Mouse (Mus musculus) right cerebral cortex, postnatal 14 days (tissue): Measurements from ENCODE around the gene Rtl8a.
"Not testable (repeated sequence)": the region's sequence is repeated elsewhere in the genome, so short reads cannot be mapped to it uniquely, and the experiment has no call there.

Source experiments
- DNase-seq: peaks from one replicate; pipeline ENCODE4 v3.0.0; 2022

Rtl8a gene

DNA sequence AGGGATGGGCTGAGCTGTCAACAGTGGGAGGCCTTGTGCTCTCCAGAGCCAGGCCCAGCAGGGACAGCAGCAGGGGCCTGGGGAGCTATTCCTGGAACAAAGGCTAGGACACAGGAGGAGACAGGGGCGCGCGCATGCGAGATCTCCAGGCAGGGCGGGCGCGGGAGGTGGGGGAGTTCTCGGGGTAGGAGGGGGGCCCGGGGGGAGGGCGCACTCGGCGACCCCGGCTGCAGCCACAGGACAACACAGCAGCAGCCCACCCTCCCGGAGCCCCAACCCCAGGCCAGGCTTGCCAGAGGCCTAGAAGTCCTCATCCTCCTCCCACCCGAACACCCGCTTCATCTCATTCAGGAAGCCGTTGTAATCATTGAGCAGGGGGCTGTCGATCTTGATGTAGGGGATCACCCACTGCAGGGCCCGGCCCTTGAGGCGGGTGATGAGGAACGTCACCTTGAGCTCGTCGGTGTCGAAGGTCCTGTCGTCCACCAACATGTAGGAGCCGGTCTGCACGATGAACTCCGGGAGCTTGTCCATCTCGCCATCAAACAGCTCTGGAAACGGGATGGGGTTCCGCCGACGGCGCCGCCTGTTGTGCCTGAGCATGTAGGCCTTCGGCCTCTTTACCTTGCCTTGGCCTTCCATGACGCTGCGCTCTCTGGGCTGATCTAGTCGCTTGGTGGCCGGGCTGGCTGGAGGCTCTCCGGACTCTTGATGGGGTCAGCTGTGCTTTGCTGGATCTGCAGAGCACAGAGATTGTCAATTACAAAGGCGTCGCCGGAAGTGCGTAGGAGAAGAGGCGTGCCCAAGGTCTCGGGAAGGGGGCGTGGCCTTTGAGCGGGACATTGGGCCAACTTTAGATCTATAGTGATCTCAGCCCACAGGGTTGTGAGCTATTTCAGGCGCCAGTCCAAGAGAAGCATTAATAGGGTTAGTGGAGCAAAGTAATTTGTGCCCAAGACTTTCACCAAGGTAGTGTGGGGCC, at the start of gene Rtl8a:
TSS of gene Rtl8a (minus strand) at position 703 of the 982 bp plus-strand sequence.
- peak; percentile 64 for DNase-seq

GRCm38 (mm10) chrX:53693141-53693540, 49.7 kb upstream of the Rtl8a start:
- no peak for DNase-seq

DNA sequence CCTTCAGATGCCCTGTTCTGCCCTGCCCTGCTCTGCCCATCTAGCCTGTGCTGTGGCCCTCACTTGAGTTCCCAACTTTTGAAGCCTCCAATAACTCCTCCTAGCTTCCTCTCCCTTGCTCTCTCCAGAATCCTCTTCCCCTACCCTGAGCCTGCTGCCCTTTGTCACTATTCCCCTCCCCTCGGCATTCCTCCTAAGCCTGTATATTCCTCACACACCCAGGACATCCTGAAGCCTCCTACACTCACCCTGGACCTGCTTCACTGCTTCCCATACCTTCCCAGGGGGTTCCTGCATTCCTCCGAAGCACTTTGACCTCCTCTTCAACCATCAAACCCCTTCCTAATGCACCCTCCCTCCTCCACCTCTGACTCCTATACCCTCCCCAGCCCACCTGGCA, 48.6 kb upstream of the Rtl8a start:
- DNase-seq: no peak

DNA sequence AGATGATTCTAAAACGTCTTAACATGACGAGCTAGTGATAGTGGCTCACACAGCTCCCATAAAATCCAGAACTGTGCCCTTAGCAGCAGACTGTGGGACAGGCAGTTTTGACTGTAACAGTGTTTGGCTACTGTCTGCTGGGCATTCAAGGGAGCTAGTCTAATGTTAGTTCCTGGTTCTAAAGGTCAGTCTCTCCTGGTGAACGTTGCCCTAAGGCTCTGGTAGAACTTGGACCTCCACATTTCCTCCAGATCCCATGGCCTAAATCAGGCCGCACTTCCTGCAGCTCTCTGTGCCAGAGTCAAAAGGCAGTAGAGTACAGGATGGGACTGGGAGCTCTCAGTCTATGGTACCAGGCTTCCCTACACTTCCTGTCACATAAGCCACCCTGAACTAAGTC, 41.2 kb upstream of the Rtl8a start:
- not testable (repeated sequence) for DNase-seq

DNA sequence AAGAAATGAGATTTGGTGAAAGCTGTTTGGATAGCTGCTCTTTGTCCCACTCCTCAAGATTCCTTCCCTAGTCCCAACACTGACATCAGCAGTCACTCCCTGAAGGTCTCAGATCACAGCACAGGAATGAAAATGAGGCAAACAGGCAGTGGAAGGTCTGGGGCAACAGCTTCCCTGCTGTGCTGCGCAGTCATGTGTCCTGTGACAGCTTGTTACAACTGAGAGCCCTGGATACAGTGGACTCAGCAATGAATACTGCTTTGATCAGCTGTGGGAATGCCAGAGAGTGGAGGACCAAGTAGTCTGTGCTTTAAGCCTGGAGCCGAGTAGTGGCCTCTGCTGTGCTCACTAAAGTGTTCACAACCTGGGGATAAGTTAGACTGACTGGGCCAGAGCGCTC, 39.2 kb upstream of the Rtl8a start:
- not testable (repeated sequence) for DNase-seq

DNA sequence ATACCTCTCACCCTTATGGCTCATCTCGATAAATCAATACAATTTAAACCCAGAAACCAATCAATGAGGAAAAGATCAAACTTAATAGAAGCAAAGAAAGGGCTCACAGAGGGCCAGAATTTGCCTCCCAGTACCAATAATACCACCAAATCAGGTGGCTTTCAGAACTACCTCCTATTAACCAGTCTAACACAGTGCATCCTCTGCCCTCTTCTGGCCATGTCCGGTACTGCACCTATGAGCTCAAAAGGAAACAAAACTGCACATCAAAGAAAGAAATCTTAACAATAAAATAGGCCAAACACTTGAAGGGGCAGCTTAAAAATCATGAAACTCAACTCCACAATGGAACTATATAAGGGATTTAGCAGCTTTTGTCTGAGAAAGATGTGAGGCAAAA, 33.5 kb upstream of the Rtl8a start:
- DNase-seq: peak; percentile 70

GRCm38 (mm10) chrX:53670696-53671095, 27.2 kb upstream of the Rtl8a start:
- DNase-seq: not testable (repeated sequence)

DNA sequence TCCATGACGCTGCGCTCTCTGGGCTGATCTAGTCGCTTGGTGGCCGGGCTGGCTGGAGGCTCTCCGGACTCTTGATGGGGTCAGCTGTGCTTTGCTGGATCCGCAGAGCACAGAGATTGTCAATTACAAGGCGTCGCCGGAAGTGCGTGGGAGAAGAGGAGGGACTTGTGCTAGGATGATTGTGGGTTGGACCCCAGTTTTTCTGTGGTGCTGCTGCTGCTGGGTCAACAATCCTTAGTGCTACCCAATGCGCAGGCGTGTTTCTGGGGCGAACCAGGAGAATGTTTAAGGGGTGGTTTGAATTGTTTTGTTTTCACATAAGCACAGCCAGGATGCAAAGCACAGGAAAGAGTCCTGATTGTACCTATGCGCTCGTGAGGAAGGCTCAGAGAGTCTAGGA, 26.8 kb upstream of the Rtl8a start, which contains the start of gene Rtl8b:
TSS of gene Rtl8b (minus strand) at position 115 of the 400 bp plus-strand sequence.
- DNase-seq: peak; percentile 73

DNA sequence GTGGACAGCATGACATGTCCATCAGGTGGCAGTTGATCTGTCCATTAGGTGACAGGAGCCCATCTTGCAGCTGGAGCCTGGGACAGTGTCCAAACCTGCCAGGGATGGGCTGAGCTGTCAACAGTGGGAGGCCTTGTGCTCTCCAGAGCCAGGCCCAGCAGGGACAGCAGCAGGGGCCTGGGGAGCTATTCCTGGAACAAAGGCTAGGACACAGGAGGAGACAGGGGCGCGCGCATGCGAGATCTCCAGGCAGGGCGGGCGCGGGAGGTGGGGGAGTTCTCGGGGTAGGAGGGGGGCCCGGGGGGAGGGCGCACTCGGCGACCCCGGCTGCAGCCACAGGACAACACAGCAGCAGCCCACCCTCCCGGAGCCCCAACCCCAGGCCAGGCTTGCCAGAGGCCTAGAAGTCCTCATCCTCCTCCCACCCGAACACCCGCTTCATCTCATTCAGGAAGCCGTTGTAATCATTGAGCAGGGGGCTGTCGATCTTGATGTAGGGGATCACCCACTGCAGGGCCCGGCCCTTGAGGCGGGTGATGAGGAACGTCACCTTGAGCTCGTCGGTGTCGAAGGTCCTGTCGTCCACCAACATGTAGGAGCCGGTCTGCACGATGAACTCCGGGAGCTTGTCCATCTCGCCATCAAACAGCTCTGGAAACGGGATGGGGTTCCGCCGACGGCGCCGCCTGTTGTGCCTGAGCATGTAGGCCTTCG, 26.2 kb upstream of the Rtl8a start:
- DNase-seq: not testable (repeated sequence)

DNA sequence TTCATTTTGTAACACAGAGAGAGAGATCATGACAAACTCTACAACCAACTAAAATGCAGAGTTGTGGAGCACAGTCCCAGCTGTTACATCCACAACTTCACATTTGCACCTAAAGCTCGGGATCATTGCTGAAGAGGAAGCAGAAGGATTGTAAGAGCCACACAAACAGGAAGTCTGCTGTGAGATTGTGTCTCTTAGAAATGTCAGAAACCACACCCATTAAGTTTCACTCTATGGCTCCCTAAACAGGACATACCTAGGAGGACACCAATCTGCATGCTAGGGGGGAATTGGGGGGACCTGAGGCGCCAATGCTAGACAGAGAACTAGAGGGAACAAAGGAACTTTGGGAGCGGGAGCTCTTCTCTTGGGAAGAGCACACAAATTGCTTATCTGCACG, 9.4 kb upstream of the Rtl8a start:
- DNase-seq: not testable (repeated sequence)

DNA sequence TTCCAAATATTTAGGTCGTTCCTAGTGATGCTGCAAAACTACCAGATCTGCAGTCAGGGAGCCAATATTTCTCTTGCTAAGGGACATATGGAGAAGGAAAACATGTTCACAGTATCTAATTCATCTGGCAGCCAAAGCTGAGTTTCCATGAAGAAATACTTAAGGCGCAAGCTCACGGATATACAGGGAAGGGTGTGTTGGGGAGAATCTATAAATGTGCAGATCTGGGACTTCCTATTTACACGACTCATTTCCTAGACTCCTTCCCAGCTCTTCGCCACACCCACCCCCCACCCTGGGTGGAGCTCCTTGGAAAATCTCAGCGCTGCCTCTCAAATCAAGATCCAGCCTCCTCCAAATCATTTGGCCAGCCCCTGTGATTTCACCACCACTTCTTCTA, 2.4 kb upstream of the Rtl8a start:
- no peak for DNase-seq

DNA sequence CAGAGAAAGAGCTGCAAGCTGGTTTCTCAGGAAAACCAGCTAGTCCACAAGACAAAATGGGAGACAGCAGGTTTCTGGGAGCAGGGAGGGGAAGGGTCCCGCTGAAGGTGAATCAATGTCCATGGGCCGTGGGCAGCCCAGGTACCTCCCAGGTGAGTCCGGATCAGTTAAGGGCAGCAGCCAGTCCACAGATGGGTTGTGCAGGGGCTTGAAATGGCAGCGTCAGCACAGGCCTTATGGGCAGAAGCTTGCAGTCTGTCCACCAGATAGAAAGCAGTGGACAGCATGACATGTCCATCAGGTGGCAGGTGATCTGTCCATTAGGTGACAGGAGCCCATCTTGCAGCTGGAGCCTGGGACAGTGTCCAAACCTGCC, 890 bp downstream of the Rtl8a start:
- DNase-seq: not testable (repeated sequence)

DNA sequence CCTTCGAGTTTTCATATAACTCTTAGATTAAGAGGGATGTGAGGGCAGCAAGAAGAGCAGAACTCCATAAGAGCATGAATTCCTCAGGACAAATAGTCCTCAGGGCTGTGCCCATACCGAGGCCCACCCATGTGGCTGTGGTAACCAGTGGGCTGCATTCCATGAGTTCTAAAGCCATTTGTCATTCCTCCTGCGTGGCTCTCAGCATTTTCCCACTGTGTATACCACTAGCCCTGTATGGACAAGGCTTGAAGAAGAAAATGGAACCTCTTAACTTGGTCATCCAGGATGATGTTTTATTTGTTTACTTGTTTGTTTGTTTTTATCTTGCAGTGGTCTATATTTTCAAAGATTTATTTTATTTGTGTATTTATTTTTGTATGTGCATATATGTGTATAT, 5.4 kb downstream of the Rtl8a start:
- DNase-seq: not testable (repeated sequence)

DNA sequence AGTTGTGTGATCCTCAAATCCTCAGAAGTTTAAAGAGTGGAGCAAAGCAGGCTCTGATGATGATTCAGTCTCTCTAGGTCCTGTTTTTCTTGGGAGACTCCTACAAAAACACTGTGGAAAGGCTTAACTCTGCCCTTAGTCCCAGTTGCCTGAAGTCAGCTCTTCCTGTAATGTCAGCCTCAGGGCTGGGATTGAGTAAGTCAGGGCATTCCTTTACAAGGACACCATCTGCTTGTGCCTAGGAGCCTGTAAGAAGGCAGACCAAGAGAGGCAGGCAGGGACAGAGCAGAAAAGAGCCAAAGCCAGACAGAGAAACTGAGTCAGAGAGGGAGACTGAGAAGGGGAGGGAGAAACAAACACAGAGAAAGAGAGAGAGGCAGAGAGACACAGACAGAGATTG, 32.1 kb downstream of the Rtl8a start:
- DNase-seq: not testable (repeated sequence)

DNA sequence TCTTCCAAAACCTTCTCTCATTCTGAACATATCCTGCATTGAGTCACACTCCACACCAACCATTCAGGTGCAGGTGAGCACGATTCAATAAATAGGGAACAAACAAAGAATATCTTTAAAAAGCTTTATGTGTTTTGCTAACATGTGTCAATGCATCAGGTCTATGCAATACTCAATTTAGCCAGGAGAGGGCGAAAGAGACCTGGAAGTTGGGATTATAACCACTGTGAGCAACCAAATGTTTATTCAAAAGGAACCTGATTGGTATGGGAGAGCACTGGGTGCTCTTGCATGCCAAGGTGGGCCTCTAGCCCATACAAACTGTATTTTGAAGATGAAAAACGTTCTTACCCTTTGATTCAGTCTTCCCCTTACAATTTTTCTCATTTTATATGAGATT, 32.9 kb downstream of the Rtl8a start:
- DNase-seq: peak; percentile 49

DNA sequence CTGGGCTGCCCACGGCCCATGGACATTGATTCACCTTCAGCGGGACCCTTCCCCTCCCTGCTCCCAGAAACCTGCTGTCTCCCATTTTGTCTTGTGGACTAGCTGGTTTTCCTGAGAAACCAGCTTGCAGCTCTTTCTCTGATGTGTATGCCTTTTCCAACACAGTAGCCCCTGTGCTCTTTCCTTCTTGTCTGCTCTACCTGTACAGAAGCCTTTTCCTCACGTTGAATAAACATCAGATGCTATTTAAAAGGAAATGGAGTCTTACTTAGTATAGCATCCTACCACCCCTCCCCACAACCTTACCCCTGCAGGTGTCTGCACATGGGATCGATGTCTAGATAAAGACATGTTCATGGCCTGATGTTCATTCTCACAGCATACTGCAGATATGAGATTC, 34.6 kb downstream of the Rtl8a start, which contains the start of gene Gm14597:
TSS of gene Gm14597 (minus strand) at position 101 of the 400 bp plus-strand sequence.
- DNase-seq: not testable (repeated sequence)

DNA sequence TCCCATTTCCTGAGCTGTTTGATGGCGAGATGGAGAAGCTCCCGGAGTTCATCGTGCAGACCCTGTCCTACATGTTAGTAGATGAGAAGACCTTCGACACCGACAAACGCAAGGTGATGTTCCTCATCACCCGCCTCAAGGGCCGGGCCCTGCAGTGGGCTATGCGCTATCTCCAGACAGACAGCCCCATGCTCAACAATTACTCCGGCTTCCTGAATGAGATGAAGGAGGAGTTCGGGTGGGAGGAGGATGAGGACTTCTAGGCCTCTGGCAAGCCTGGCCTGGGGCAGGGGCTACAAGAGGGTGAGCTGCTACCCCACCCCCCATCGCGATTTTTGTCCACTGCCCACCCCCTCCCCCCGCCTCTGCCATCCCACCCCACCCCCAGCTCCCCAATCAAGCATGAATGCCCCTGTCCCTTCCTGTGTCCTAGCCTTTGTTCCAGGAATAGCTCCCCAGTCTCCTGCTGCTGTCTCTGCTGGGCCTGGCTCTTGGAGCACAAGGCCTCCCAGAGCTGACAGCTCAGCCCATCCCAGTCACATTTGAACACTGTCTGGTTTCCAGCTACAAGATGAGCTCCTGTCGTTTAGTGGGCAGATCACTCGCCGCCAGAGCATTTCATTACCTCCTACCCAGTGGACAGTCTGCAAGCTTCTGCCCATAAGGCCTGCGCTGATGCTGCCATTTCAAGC, 35.2 kb downstream of the Rtl8a start:
- peak; percentile 11 for DNase-seq

GRCm38 (mm10) chrX:53607242-53608121, 36.0 kb downstream of the Rtl8a start, which contains the start of gene Rtl8c:
Gene Rtl8c, plus strand, starts transcription at chrX:53608032.
- peak; percentile 71 for DNase-seq

DNA sequence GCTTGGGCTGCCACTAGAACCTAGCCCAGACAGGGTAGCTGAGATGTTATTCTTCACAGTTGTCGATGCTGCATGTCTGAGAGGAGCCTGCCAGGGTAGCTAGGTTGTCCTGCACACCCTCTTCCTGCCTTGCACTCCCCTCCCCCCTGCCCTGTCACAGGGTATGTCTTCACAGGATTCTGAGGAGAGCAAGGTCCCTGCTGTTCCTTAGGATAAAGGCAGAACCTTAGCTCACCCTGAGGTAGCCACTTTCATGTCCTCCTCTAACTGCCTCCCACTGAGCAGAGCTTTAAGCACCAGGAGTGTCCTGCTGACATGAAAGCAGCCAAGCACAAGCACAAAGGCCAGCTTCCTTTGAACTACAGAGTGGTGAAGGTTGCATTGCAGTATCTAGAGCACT, 37.3 kb downstream of the Rtl8a start:
- peak; percentile 5 for DNase-seq

DNA sequence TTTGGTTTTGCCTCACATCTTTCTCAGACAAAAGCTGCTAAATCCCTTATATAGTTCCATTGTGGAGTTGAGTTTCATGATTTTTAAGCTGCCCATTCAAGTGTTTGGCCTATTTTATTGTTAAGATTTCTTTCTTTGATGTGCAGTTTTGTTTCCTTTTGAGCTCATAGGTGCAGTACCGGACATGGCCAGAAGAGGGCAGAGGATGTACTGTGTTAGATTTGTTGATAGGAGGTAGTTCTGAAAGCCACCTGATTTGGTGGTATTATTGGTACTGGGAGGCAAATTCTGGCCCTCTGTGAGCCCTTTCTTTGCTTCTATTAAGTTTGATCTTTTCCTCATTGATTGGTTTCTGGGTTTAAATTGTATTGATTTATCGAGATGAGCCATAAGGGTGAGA, 43.5 kb downstream of the Rtl8a start:
- DNase-seq: peak; percentile 74
